Mouse (Mus musculus): ENCODE data around the gene Postn.

Gene Postn

DNA sequence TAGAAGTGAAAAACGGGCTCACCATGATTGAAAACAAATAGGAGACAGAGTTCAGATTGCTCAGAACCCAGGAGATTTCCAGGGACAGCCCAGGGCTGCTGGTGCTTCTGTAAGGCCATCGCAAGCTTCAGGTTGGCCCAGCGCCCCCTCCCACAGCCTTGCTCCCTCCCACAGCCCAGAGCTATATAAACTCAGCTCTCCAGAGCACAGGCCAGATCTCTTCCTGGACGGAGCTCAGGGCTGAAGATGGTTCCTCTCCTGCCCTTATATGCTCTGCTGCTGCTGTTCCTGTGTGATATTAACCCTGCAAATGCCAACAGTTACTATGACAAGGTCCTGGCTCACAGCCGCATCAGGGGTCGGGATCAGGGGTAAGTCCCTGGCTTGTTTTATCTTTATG, at the start of gene Postn:
Gene Postn, plus strand, starts transcription at position 213 of the 400 bp plus-strand sequence.
- WGBS = 61% methylated on average over 6 of the region's 6 CpGs

DNA sequence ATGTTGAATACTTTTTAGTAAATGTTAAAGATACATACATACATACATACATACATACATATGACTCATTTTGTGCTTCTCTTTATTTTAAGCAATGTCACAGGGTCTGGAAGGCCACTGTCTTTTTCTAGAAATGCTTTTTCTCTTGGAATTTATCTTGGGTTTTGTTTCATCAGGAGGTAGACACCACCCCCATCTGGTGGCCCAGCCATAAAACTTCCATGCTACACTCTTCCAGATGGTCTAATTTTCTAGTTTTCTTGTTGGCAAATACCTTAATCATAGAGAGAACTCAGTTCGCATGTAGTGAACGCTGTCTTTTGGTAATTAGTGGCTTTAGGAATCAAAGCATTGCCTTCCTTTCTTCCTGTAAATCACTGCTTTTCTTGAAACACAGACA, 46.9 kb upstream of the Postn start:
- 35% methylated on average over 2 of the region's 2 CpGs for WGBS

DNA sequence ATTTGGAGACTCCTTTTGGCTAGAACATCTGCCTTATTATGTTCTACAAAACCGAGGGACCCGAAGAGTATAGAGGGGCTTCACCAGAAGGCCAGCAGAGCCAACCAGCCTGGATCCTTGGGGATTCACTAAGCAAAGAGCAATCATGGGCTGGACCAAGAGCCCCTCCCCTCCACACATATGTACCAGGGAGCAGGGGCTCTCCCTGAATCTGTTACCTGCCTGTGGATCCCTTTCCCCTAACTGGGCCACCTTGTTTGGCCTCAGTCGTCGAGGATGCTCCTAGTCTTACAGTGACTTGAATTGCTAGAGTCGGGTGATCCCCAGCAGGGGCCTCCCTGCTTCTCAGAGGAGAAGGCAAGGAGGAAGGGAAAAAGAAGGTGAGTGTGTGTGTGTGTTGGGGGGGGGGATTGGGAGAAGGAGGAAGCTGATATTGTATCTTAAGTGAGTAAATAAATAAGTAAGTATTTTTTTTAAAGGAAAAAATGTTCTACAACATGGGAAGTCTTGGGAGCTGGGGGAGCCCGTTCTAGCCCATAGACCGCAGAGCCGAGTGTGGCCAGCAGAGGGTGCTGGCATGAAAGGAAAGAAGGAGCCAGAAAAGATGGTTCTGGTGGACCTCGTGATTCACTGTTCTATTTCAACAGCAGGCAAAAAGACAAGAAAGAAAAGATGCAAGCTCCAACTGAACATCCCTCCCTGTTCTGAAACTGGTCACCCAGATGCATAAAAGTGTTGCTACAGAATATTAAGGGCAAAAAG, 7.8 kb upstream of the Postn start:
- WGBS = 30% methylated on average over 9 of the region's 9 CpGs

DNA sequence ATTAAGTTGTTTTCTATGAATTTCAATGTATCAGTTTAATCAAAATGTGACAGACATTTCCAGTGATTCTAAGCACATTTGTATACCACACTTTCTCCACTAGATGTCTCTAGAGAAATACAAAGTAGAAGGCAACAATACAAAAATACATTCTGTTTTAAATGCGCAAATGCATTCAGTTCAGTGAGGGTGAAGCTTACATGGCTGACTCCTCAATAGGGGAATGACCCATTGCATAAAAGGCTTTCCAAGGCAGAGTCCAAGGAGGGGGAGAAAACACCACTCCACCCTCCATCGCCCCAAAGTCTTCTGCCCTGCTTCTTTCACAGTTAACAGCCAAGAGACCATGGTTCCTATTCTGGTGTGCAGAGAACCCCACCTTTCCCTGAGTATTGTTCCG, 3.3 kb upstream of the Postn start:
- WGBS = 34% methylated on average over 3 of the region's 3 CpGs

DNA sequence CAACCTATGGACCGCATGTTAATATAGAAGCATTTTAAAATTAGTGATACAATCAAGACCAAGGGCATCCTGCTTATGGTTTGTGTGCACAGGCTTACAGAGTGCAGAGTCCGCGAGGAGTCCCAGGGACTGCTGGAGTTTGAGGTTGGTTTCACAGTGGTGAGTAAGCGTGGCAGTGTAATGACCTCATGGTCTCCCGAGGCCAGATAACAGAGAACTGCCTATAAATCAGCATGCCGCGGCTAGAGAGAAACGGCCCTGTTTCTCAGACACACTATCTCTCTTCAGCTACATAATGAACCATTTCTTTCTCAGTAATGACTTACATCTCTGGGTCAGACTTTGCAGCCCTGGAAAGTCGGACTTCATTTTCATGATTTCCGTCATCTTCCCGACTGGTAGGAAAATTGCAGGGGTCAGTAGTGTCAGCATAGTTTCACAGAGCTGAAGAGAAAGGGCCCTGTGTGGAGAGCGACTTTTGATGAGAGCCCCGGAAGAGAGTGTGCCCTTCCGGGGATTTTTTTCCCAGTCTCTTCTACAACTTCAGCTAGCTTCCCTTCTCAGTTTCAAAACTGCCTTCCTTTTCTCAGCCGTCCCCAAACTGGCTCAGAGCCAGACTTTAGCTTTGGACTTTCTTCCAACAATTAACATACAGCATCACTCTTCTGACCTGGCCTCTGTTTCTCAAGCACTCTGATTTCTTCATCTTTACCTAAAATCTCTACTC, 2.3 kb upstream of the Postn start:
- WGBS = 56% methylated on average over 15 of the region's 15 CpGs

DNA sequence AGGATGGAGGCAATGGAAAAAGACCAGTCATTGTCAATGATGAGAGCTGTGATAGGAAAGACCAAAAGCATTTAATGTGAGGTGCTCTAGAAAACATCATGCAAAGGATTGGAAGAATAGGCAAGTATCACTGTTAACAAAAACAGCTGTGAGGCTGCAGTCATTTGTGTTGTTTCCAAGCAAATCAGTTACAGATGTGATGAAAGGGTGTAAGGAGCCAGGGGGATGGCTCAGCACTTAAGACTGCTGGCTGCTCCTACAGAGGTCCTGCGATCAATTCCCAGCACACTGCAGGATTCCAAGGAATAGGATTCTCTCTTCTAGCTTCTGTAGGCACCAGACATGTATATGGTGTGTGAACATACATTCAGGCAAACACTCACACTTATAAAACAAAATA, 10.1 kb downstream of the Postn start:
- 75% methylated on average over 1 of the region's 1 CpGs for WGBS

DNA sequence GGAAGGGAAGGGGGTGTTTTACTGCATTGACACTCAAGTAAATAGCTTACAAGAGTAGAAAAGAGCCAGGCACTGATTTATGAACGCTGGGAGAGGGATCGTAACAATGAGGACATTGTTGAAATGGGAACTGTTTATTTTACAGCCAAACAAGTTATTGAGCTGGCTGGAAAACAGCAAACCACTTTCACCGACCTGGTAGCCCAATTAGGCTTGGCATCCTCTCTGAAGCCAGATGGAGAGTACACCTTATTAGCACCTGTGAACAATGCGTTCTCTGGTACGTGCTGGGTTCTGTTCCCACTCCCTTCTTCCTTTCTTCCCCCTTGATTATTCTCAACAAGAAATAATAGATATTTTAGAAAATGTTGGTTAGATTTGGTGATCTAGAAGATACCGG, 11.7 kb downstream of the Postn start:
- WGBS = 64% methylated on average over 6 of the region's 6 CpGs

DNA sequence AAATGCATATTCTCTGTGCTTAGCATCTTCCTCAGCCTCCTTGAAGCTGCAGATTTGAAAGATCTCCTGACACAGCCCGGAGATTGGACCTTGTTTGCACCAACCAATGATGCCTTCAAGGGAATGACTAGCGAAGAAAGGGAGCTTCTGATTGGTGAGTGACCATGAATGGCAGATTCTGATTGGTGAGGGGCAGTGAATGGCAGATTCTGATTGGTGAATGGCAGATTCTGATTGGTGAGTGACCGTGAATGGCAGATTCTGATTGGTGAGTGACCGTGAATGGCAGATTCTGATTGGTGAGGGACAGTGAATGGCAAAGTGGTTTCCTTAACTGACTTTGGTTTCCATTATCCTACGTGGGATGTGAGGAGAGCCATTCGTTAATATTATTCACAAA, 15.1 kb downstream of the Postn start:
- 94% methylated on average over 6 of the region's 6 CpGs for WGBS

DNA sequence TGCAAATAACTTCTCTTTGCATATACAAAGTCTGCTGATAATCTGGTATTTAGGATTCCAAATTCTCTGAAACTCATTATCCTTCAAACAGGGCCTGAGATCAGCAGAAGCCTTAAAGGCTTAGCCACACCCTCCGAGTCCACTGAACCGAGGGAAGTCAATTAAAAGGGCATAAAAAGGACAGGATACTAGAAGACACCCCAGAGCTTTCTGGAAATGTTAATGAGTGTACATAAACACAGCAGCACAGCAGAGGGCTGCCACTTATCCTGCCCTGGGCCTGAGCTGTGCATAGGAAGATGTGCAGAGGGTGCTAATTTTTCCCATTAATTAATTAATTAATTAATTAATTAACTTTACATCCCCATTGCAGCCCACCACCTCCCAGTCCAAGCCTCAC, 16.7 kb downstream of the Postn start:
- 42% methylated on average over 2 of the region's 2 CpGs for WGBS

DNA sequence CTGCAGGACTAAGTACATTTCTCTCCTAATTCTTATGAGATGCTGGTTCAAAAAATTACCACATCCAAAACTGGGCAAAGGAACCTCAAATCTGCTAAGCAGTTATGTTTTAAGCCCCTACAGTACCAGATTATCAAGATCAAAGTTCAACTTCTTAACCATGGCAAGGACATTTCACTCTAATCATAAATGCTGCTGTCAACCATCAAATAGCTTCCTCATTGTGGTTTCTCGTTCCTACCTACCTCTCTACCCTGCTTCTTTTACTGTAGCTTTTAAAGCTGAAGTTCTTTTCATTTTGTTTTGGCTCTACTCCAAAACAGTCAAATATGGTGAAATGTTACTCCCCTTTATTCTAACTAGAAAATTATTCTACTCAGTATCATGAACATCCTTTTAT, 17.2 kb downstream of the Postn start:
- 56% methylated on average over 1 of the region's 1 CpGs for WGBS

DNA sequence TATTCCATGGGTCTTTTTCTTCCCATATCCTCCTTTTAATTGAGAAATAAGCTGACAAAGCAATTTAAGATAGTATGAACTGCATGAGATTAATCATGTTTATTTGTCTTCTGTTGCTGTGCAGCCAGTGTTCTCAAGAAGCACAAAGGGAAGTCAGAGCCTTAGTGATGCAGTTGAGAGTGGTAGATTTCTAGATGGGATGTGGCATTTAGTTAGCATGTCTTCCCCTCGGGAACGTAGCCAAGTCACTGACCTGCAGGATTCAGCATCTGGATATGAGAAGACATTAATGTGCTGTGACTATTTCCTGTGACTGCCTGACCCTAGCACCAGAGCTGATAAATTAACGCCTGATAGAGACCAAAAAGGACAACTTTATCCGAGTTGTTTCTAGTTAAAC, 19.1 kb downstream of the Postn start:
- whole genome bisulfite sequencing = 80% methylated on average over 4 of the region's 4 CpGs

DNA sequence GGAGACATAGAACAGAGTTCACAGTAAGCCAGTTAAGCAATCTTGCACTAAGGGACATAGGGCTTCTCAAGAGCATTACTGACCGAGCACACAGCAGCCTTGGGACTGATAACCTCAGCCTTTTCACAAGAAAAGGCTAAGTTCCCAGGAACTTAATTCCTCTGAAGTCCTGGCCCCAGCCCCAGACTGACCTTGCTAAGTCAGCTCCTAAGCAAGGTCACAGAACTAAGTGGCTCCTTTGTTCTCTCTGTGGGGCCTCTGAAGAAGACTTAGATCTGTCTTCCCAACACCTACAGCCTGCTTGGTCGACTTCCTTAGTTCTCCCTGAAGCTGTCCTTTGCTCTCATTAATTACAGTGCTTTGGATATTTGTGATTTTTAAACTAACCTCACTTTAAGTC, 38.4 kb downstream of the Postn start:
- 67% methylated on average over 2 of the region's 2 CpGs for WGBS

DNA sequence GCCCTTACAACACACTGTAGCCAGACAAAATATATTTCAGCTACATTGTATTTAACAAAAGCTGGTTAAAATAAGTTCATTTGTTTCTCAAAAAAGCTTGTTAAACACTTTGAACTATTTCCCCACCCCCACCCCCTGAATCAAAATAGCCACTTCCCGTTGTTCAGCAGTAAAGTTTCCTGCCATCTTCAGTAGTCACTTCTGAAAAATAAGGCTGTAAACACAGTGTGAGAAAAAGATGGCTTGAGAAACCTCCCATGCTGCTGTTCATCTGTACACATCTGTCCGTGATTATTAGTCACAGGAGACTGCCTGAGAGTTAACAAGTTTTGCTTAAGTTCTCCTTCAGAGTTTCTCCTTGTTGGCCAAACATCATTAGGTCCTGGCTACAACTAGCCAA, 39.0 kb downstream of the Postn start:
- WGBS = 58% methylated on average over 2 of the region's 2 CpGs

DNA sequence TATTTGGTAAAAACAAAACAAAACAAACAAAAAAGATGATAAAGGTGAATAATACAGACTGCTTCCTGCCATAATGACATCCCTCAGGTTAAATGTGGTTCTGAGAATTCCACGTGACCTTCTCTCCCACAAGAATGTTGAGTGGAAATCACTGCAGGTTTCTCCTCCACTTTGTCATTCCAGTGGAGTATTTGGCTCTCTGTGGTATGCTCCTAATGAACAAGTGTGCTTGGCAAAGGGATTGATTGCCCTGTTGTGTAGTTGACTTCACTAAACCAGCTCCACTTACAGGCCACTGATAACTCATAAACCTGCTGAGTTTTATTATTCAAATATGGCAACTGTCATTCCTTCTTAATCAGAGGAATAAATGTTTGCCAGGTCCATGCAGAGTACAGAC, 39.7 kb downstream of the Postn start:
- 93% methylated on average over 1 of the region's 1 CpGs for WGBS

DNA sequence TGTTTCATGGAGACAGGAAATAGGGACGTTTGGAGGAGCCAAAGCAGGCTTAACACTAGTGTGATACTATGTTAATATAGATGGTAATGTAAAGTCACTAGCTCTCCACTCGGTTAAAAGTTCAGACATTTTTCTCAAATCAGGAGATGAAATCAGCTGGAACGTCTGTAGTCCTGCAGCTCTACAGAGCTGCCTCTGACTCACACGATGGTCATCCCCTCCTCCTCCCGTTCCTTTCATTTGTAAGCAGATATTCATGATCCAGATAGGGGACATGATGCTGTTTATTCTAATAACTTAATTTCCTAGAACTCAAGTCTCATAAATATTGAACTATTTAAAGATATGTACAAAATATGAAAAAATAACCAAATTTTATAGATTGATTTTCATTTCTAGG, 40.8 kb downstream of the Postn start:
- 84% methylated on average over 5 of the region's 5 CpGs for WGBS

DNA sequence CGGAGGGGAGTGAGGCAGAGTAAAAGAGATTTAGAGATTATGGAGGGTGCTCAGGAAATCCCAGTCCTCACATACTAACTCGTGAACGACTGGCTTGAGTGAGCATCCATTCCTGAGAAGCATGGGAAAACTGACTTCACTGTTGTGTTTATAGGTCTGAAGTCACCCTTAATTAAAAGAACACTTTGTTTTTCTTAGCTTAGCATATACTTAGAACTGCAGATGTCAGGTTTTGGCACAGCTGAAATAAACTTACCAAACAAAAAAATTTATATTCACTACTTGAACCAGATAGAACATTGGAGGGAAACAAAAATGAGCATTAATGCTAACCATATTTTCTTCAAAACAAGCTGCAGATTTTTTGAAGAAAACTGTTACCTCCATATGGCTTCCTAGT, 42.9 kb downstream of the Postn start:
- 64% methylated on average over 3 of the region's 3 CpGs for WGBS

DNA sequence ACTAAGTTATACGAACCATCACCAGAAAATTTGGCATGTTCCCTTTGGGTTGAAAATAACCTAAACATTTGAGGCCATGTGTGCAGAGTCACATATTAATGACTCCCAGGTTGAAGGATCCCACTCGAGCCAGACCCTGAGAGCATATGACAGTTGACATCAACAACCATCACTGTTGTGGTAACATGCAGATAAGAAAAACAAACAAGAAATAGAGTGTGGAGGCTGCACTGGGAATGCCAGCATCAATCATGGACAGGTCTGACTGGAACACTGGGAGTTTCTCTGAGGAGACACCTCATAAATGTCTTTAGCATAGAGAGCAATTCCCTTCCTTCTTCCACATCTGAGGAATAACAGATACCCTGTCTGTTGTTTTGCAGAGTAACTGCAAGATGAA, 45.7 kb downstream of the Postn start:
- 68% methylated on average over 2 of the region's 2 CpGs for WGBS

DNA sequence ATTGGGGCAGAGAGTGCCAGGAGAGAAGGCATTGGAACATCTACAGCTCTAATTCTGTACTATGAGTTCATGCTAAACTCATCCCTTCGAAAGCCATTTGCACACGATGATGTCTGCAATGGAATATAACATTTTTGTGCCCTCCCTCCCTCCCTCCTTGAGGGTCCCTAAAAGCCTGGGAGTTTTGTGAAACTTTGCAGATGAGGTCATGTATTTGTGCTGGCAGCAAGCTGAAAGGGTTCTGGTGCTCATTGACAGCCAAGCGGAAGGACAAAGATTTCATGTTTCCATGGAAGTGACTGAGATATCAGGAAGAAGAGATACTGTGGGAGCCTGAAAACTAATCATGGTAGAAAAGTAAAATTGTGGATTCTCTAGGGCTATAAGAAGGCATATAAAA, 50.1 kb downstream of the Postn start:
- 77% methylated on average over 3 of the region's 3 CpGs for WGBS

DNA sequence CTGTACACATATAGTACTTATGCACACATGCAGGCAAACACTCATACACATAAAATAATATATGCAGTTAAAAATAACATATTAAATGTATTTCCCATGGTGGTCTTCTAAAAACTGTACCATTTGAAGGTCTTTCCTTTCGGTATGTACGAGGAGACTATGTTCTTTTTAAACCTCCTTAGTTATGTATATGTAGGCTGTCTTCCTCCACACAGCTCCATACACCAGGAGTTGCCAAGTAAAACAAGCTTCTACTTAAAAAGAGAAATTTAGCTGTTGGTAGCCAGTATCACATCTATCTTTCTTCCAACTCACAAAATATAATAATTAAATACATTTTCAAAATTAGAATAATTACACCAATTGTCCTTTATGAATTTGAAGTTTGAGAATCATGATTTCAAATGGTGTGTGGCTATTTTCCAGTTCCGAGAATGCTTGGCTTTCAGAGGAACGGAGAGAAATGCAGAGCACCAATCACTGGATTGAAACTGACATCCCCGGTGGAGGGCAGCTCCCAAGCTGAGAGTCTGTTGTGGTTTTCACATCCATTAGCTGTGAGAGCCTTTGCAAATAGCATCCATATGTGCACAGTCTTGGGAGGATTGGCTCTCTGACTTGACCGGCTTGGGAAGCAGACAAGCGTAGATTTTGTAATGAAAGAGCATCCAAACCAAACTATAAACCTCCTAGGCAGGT, 52.1 kb downstream of the Postn start:
- WGBS = 66% methylated on average over 7 of the region's 7 CpGs

DNA sequence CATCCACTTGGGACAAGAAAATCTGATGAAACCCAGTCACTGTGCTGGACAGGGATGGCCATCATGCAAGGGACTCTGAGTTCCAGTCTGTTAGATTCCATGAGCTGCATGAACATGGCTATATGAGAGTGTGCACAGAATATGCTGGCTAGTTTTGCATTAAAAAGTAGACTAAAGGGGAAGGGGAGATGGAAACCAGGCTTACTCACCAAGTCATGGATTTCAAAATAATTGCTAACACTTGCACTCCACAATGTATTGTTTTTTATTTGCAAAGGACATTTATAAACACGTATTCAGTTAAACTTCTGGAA, 52.6 kb downstream of the Postn start:
- WGBS = 91% methylated on average over 1 of the region's 1 CpGs

DNA sequence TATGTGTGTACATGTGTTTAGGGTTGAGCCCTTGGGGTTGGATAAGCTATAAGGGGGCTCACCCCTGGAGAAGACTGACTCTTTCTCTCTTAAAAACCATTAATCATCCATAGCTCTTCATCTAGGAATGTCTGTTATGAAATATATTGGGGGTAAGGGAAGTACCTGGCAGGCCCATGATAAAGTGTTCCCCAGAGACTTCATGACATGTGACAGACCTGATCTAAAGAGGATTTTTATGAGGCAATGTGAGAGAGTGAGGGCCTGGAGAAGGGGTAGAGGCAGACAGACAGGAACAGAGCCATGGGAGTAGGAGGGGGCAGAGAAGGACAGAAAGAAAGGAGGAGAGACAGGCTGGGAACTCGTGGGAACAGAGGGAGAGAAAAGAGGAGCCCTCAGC, 53.5 kb downstream of the Postn start:
- 86% methylated on average over 1 of the region's 1 CpGs for WGBS

DNA sequence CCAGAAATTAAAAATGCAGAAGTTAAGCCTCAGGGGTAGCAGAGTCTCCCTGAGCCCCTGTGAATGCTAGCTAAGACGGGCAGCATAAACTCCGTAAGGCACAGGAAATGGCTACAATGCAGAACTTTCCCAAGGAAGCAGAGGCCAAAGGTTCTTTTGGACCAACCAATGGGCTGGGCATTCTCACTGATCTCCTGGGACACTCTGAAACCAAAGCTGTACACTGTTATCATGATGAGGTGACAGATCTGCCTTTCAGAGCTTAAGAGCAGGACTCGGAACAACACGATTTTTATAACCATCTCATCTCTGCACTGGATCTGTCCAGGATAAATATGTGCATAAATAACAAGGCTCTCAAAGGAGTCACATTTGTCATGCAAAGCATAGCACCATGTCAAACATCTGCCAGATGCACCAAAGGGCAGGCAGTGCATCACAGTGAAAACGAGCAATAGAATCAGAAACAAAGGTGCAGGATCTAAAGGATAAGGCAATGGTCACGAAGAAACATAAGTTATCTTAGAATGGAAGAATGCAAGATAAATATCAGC, 57.0 kb downstream of the Postn start:
- 60% methylated on average over 6 of the region's 6 CpGs for WGBS

All from cerebral cortex, adult 2 months (tissue).